Mouse (Mus musculus) G1E (cell line): ENCODE results near the gene Lrguk. TPM values are rescaled to one million over a fixed set of nuclear protein-coding genes. Genes with fewer than 3 reads are reported as not detected.

ENCODE experiments used
- ATAC-seq: 2 replicates; pipeline ENCODE4 v1.8.0; 2016; ENCODE audit warnings: mild to moderate bottlenecking; ENCODE audit not compliant: insufficient number of reproducible peaks, poor library complexity, low FRiP score, severe bottlenecking; ENCODE audit errors: extremely low read depth
- DNase-seq: peaks from one replicate; pipeline ENCODE4 v3.0.0; 2012; ENCODE audit warnings: low spot score
- H3K27me3 ChIP-seq: 2 replicates; pipeline ENCODE4 v1.6.1; 2012; ENCODE audit warnings: mild to moderate bottlenecking, low read length, inconsistent platforms; ENCODE audit not compliant: insufficient read depth
- H3K36me3 ChIP-seq: replicated peaks from 2 replicates; pipeline ENCODE3; 2012; ENCODE audit warnings: mild to moderate bottlenecking, inconsistent platforms
- H3K4me1 ChIP-seq: 2 replicates; pipeline ENCODE4 v1.6.1; 2012; ENCODE audit warnings: low read depth, low read length, inconsistent platforms, mixed read lengths; ENCODE audit not compliant: insufficient read depth
- H3K4me3 ChIP-seq: 2 replicates; pipeline ENCODE4 v1.5.1; 2012; ENCODE audit warnings: low read depth, mild to moderate bottlenecking, inconsistent platforms, low read length, moderate library complexity, mixed read lengths
- H3K9me3 ChIP-seq: replicated peaks from 2 replicates; pipeline ENCODE4 v1.6.1; 2012; ENCODE audit warnings: inconsistent platforms
- CTCF ChIP-seq: IDR thresholded peaks from 2 replicates; pipeline ENCODE4 v1.5.1; 2012; ENCODE audit warnings: low read depth, low read length, inconsistent platforms, mixed read lengths
- GATA1 ChIP-seq: IDR thresholded peaks from 2 replicates; pipeline ENCODE4 v1.6.1; 2012; ENCODE audit warnings: borderline replicate concordance, low read length, inconsistent platforms, mixed read lengths
- GATA2 ChIP-seq: IDR thresholded peaks from 2 replicates; pipeline ENCODE4 v1.6.1; 2012; ENCODE audit warnings: low read depth, low read length, inconsistent platforms, borderline replicate concordance
- POLR2AphosphoS5 ChIP-seq: IDR thresholded peaks from 2 replicates; pipeline ENCODE4 v1.6.1; 2012; ENCODE audit warnings: low read depth, low read length, inconsistent platforms; ENCODE audit not compliant: insufficient replicate concordance
- TAL1 ChIP-seq: conservative IDR thresholded peaks from 2 replicates; pipeline ENCODE4 v1.6.1; 2012; ENCODE audit warnings: low read depth, low read length, inconsistent platforms, mixed read lengths
- polyA plus RNA-seq: library from polyadenylated mRNA; stranded (reverse); fragments of >175 nt; gene quantifications from 2 replicates; pipeline ENCODE4 v1.2.3, GENCODE M21; 2012
- total RNA-seq, 2 experiments: library from RNA; stranded (forward) in 1 of 2; stranded (reverse) in 1 of 2; fragments of 200-1000 nt in 1 of 2; fragments of >200 nt in 1 of 2; fragmentation: Nextera tagmentation in 1 of 2; gene quantifications; 2 replicates each; pipeline ENCODE4 v1.2.3; 2014 to 2017

The Lrguk gene
- total and polyA plus RNA-seq, 3 experiments: 0.10 to 1.9 (median 1.1) TPM

- H3K36me3 ChIP-seq: no peaks in the 10 kb centered on the region
- H3K4me3 ChIP-seq: no peak overlapping the region
- no peaks in the 10 kb centered on the region for H3K4me1 ChIP-seq
- H3K9me3 ChIP-seq: no peaks in the 10 kb centered on the region
- ATAC-seq (no peak), DNase-seq (no peak)
- TF ChIP-seq POLR2AphosphoS5 (no peak), GATA1 (no peak), GATA2 (no peak), CTCF (no peak)
- H3K27me3 ChIP-seq: peaks cover 19% of the 10 kb centered on the region
Observed at GRCm38 (mm10) chr6:34046551-34047186, 17.4 kb downstream of the Lrguk start.

DNA sequence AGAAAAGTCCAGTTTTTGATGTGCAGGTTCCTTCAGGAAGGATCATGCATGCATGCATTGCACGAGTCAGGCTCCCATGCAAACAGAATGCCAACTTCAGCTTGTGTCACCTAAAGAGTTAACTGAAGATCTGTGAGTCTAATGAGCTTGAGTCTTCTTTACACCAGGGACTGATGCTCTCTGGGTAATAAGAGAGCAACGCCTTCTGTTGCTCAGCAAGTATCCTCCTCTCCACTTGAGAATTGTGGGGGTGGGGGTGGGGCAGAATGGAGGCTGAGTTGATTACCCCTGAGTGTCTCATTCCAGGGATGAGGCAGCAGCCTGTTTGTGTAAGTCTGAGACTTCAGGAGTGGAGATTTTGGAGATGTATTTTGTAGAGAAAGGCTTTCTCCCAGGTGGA is 20.2 kb downstream of the Lrguk start:
- Histone ChIP-seq H3K9me3 (no peaks in the 10 kb centered on the region), H3K4me3 (no peak overlapping the region), H3K36me3 (no peaks in the 10 kb centered on the region), H3K27me3 (peaks cover 20% of the 10 kb centered on the region), H3K4me1 (peaks cover 8% of the 10 kb centered on the region; the same call in 1 of the 2 replicates)
- no peak for ATAC-seq
- TF ChIP-seq POLR2AphosphoS5: no peak
- no peak for TF ChIP-seq GATA1
- no peak for DNase-seq

- Histone ChIP-seq H3K27me3 (0 out of 2 replicates have a peak, but pooled peaks cover 2% of the 10 kb centered on the region), H3K9me3 (no peaks in the 10 kb centered on the region), H3K36me3 (no peaks in the 10 kb centered on the region), H3K4me3 (no peak overlapping the region), H3K4me1 (no peaks in the 10 kb centered on the region)
- DNase-seq (no peak), ATAC-seq (no peak)
- TF ChIP-seq GATA2: no peak
- no peak for TF ChIP-seq GATA1
- TF ChIP-seq CTCF: no peak
- TF ChIP-seq TAL1: no peak
- TF ChIP-seq POLR2AphosphoS5: no peak
Observed at GRCm38 (mm10) chr6:34059741-34060140, 30.5 kb downstream of the Lrguk start.

DNA sequence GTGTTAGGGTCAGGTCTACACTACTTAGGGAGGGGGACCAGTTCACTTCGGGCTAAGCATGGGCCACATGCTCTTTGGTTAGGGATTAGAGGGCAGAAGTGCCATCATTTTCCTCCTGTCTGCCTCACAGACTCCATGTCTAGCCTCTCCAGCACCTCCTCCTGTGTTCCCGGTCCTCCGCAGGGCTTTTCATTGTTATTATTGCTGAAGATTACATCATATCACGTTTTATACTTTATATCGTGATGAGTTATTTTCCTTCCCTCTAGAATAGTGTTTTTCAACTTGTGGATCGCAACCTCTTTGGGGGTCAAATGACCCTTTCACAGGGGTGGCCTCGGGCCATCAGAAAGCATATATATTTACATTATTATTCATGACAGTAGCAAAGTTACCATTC is 37.5 kb downstream of the Lrguk start:
- no peak for TF ChIP-seq CTCF
- no peak for TF ChIP-seq GATA2
- TF ChIP-seq POLR2AphosphoS5: no peak
- TF ChIP-seq GATA1: no peak
- TF ChIP-seq TAL1: no peak
- DNase-seq (no peak), ATAC-seq (no peak)
- Histone ChIP-seq H3K4me1 (peaks cover 30% of the 10 kb centered on the region), H3K27me3 (no peaks in the 10 kb centered on the region), H3K4me3 (no peak overlapping the region), H3K9me3 (no peaks in the 10 kb centered on the region), H3K36me3 (no peaks in the 10 kb centered on the region)

GRCm38 (mm10) chr6:34067271-34067670 is 38.0 kb downstream of the Lrguk start:
- no peak for DNase-seq
- H3K36me3 ChIP-seq: no peaks in the 10 kb centered on the region
- peaks cover 30% of the 10 kb centered on the region for H3K4me1 ChIP-seq
- H3K9me3 ChIP-seq: no peaks in the 10 kb centered on the region
- no peak for TF ChIP-seq POLR2AphosphoS5
- no peak for TF ChIP-seq GATA1
- TF ChIP-seq CTCF: no peak
- TF ChIP-seq GATA2: no peak
- no peak for TF ChIP-seq TAL1
- no peak overlapping the region for H3K4me3 ChIP-seq
- no peaks in the 10 kb centered on the region for H3K27me3 ChIP-seq
- ATAC-seq: no peak

- no peak for DNase-seq
- no peak for TF ChIP-seq POLR2AphosphoS5
- TF ChIP-seq TAL1: no peak
- TF ChIP-seq CTCF: no peak
- no peak for TF ChIP-seq GATA2
- TF ChIP-seq GATA1: no peak
- ATAC-seq: no peak
Observed at GRCm38 (mm10) chr6:34071936-34072335, 42.7 kb downstream of the Lrguk start.

GRCm38 (mm10) chr6:34073931-34074442 is 44.7 kb downstream of the Lrguk start:
- no peak for ATAC-seq
- no peak for TF ChIP-seq TAL1
- TF ChIP-seq GATA1: no peak
- no peak for TF ChIP-seq POLR2AphosphoS5
- no peak for TF ChIP-seq CTCF

More at GRCm38 (mm10) chr6:34071936-34072335, 42.7 kb downstream of the Lrguk start:
- Histone ChIP-seq H3K9me3 (no peaks in the 10 kb centered on the region), H3K4me1 (peaks cover 24% of the 10 kb centered on the region), H3K27me3 (peaks cover 4% of the 10 kb centered on the region), H3K36me3 (no peaks in the 10 kb centered on the region), H3K4me3 (no peak overlapping the region)

More at GRCm38 (mm10) chr6:34073931-34074442, 44.7 kb downstream of the Lrguk start:
- no peaks in the 10 kb centered on the region for H3K36me3 ChIP-seq
- no peak for DNase-seq
- H3K4me1 ChIP-seq: peaks cover 17% of the 10 kb centered on the region
- no peaks in the 10 kb centered on the region for H3K9me3 ChIP-seq
- no peak overlapping the region for H3K4me3 ChIP-seq
- H3K27me3 ChIP-seq: peaks cover 4% of the 10 kb centered on the region
